Mouse (Mus musculus) embryo, embryonic 10.5 days (tissue): ENCODE data around the gene Ddx46.
"Not testable (repeated sequence)": the region's sequence is repeated elsewhere in the genome, so short reads cannot be mapped to it uniquely, and the experiment has no call there.

Experiments
- DNase-seq: peaks from one replicate; pipeline ENCODE4 v3.0.0-alpha.2; 2015; ENCODE audit warnings: low spot score

Ddx46 gene

GRCm38 (mm10) chr13:55636185-55636983 lies 1.6 kb downstream of the Ddx46 start:
- no peak for DNase-seq

DNA sequence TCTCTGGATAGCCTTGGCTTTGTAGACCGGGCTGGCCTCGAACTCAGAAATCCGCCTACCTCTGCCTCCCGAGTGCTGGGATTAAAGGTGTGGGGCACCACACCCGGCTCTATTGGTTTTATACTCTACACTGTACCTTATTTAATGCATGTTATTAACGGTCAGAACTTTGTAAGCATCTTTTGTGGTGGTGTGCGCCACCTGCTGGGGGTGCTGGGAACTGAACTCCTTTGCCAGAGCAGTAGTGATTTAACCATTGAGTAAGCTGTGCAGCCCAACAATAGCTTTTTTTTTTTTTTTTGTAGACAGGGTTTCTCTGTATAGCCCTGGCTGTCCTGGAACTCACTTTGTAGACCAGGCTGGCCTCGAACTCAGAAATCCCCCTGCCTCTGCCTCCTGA lies 5.7 kb downstream of the Ddx46 start:
- peak; percentile 85 for DNase-seq

DNA sequence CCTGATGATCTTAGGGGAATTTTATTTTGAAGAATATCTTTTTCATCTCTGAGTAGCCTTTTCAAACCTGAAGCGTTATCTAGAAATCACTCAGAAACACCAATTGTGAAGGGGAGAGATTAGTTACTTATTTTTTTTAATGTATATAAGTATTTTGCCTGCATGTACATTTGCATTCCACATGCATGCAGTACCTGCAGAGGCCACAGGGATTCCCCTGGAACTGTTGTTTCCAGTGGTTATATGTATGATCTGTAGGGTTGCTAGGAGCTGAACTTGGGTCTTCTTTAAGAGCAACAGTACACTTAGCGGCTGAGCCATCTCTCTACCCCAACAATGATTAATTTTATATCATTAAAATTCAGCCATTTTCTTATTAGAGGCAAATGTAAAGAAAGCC lies 9.7 kb downstream of the Ddx46 start:
- DNase-seq = peak; percentile 66

DNA sequence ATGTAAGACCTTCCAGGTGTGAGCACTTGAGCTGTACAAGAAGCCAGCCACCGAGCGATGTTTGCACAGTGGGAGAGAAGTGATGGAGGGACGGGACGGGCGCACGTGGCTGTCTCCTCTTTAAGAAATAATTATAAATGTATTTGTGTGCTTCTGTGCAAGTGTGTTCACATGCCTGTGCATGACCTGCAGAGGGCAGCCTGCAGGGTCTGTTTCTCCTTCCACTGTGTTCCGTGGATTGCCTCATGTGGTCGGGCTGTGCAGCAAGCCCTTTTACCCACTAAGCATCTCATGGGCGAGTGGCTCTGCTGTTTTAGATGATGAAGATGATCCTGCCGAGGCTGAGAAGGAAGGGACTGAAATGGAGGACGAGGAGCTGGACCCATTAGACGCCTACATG lies 15.3 kb downstream of the Ddx46 start:
- DNase-seq = no peak

- no peak for DNase-seq
Observed at GRCm38 (mm10) chr13:55650980-55651379, 16.2 kb downstream of the Ddx46 start.

- DNase-seq = peak; percentile 63
Observed at GRCm38 (mm10) chr13:55668550-55668949, 33.7 kb downstream of the Ddx46 start.

DNA sequence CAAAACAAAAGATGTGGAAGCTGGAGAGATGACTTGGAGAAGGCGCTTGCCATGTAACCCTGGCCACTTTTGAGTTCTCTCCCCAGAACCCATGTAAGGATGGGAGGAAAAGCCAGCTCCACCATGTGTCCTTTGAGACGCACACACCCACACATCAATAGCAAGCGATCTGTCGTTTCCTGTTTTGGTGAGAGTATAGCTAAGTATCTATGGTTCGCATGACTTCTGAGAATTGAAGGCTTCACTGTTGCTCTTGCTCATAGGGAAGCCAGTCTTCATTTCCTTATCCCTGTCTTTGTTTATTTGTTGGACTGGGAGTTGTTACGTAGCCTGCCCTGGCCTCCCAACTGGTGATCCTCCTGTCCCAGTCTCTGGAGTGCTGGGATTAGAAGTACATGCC lies 37.9 kb downstream of the Ddx46 start:
- DNase-seq = no peak

GRCm38 (mm10) chr13:55677364-55677763 lies 42.5 kb downstream of the Ddx46 start:
- no peak for DNase-seq

DNA sequence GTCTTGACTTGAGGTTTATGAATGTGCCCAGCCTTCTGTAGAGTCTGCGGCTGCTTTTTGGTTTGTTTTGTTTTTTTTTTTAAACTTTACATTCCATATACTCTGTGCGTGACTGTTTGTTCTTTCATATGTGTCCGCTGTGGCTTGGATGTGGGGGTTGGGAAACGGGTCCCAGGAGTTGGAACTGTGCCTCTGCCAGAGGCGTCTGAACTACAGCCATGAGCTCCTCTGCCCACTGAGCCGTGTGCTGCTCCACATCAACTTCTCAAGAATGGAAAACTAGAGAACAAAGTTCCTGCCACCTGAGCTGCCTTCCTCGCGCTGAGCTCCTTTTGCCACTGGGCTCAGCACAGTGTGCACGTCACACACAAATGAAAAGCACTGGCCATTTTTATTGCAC lies 47.4 kb downstream of the Ddx46 start:
- DNase-seq = no peak

- DNase-seq = no peak
Observed at GRCm38 (mm10) chr13:55683581-55683980, 48.8 kb downstream of the Ddx46 start.

DNA sequence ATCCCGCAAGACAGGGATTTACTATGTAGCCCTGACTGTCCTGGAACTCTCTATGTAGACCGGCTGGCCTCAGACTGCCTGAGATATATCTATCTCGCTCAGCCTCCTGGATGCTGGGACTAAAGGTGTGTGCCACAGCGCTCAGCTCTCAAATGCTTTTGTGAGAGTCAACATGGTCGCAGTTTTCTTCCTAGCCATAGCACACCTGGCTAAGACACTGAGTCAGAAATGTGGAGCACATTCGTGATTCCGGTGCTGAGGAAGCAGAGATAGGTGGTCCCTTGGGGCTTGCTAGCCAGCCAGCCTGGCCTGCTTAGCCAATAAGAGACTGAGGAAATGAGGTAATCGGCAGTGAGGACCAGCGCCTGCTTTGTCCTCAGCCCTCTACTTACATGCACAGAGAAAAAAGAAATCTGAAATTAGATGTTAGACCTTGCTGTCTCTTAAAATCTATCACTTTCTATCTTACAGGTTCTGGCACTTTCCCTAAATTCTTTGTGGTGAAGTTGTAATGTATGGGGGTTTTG lies 51.3 kb downstream of the Ddx46 start:
- DNase-seq = peak; percentile 40

GRCm38 (mm10) chr13:55687927-55688602 lies 53.2 kb downstream of the Ddx46 start:
- peak; percentile 92 for DNase-seq

DNA sequence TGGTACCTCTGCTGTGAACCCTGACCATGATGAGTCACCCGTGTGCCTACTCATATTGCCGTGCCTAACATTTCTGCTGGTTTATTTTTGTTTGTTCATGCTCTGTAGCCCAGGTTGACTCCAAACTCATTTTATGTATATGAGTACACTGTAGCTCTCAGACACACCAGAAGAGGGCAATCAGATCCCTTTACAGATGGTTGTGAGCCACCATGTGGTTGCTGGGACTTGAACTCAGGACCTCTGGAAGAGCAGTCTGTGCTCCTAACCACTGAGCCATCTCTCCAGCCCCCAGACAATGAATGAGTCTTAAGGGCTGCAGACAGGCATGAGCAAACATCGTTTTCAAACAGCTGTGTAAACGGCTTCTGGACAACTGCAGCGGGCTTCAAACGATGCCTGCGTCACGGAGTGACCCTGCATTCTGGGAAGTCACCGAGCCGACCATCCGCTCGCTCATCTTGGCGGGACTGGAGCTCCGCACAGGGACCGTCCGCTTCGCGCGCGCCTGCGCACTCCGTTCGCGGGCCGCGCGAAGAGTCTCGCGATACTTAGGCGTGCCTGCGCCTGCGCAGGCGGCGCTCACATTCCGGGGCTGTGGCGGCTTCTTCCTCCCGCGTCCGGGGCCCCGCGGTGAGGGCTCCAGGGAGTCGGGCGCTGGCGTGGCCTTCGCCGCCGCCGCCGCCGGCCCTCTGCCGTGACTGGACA lies 57.9 kb downstream of the Ddx46 start, which contains the start of gene B230219D22Rik:
Gene B230219D22Rik, plus strand, starts transcription at position 590 of the 708 bp plus-strand sequence.
- peak; percentile 95 for DNase-seq

DNA sequence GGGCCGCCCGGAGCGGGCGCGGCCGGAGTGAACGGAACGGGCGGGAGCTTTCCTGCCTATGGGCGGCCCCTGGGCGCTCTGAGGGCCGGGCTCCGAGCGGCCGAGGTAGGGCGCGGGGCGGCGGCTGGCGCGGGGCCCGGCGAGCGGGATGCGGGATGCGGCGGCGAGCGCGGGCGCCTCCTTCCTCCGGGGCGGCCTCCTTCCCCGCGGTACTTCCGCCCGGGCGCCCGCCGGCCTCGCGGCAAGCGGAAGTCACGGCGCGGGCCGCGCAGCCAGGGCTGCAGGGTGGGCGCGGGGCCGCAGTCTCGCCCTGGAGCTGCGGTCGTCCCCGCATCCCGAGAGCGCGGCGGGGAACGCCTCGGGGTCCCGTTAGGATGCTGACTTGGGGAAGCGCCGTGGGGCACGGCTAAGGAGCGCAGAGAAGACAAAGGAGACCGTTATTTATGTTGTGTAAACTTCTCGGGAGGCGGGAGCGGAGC lies 58.5 kb downstream of the Ddx46 start:
- peak; percentile 53 for DNase-seq

- DNase-seq = peak; percentile 41
Observed at GRCm38 (mm10) chr13:55694110-55694509, 59.3 kb downstream of the Ddx46 start.

DNA sequence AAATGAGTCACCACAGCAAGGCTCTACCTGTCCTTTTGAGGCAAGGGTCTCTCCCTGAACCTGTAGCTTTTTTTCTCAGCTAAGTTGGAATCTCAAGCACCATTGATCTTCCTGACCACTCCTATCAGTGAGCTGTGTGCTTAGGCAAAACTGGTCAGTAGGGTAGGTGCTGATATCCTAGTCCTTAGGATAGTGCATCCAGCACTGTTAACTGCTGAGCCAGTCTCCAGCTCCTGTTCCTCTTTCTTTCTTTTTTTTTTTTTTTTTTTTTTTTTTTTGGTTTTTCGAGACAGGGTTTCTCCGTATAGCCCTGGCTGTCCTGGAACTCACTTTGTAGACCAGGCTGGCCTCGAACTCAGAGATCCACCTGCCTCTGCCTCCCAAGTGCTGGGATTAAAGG lies 61.2 kb downstream of the Ddx46 start:
- DNase-seq = not testable (repeated sequence)

DNA sequence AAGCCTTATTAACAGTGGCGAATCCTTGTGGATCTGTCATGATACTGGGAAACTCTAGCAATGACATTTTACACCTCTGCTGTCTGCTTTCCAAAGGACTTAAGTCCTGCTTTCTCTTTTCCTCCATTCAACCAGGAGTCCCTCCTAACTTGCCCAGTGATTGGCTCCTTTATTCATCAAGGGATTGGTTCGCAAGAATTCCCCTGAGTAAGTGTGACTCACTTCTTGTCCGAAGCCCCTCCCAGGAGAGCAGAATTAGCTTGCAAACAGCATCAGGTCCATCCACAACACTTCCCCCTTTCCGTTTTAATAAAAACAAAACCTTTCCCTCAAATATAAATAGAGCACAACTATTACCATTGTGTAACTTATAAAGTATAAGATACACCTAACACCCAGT lies 69.5 kb downstream of the Ddx46 start:
- no peak for DNase-seq

DNA sequence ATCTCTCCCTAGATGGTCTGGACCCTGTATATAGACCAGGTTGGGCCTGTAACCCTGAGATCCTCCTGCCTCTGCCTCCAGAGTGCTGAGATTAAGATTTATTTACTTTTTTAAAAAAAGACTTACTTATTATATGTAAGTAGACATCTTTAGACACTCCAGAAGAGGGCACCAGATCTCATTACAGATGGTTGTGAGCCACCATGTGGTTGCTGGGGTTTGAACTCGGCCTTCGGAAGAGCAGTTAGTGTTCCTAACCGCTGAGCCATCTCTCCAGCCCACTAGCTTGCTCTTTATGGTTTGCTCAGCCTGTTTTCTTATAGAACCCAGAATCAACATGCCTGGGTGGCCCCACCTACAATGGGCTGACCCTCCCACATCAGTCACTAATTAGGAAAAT lies 78.0 kb downstream of the Ddx46 start:
- no peak for DNase-seq

DNA sequence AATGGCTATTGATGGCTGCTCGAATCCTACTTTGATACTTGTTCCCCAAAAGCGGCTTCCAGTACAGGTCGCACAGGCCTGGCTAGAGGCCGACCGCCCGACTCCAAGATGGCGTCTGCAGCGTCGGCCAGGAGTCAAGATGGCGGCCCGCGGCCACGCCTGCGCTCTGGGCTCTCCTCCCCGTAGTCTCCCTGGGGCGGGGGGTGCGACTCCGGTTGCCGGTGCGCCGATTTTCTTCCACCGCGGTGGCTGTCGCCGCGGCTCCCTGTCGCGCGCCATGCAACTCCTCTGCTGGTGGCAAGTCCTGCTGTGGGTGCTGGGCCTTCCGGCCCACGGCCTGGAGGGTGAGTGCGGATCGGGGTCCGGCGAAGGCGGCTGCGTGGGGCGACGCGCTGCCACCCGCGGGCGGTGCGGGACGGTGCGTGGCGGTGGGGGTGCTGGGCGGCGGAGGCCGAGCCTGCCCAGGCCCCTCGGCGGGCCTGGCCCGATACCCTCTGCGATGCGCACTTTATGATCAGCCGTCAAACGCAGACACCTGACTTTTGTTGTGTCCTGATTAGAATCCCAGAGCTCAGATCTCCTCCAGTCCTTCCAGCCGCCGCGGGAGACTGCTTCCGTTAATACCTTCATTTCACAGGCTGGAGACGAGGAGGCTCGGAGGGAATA lies 79.8 kb downstream of the Ddx46 start, which contains the start of gene Txndc15:
Gene Txndc15, plus strand, starts transcription at position 150 of the 666 bp plus-strand sequence.
- DNase-seq = peak; percentile 90

DNA sequence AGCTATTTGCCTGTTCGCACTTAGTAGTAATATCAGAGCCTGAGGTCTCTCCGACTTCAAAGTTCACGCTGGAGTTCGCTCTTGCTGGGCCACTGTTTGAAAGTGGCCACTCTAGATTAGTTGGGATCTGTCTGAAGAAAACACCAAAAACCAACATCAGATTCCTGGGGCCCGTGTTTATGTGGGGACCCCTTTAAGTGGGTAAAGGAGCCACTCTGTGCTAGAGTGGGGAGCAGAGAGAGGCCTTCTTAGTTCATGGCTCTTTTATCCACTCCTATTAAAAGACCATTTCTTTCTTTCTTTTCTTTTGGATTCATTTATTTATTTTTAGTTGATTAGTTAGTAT lies 80.3 kb downstream of the Ddx46 start:
- DNase-seq = no peak

DNA sequence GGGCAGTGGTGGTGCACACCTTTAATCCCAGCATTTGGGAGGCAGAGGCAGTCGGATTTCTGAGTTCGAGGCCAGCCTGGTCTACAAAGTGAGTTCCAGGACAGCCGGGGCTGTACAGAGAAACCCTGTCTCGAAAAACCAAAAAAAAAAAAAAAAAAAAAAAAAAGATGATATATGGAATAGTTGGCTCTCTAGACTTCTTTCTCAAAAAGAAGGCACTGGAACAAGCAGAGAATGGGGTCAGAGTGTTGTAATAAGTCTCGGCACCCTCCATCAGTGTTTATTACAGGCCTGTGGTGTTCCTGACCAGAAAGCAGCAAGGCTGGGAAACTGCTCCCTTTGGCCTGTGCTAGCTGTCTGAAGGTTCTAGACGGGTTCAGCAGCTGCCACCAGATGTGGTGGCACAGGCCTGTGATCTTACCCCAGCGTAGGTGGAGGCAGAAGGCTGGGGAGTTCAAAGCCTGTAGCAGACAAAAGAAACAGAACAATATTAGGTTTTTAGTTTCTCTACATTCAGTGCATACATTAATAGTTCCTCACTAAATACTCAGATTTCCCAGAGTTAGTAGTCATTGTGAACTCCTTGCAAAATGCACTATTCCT lies 81.2 kb downstream of the Ddx46 start:
- DNase-seq = no peak
